Mouse (Mus musculus) small intestine, adult 2 months (tissue): Measurements from ENCODE around the gene St6gal1. TPM values are rescaled to one million over a fixed set of nuclear protein-coding genes. Genes with fewer than 3 reads are reported as not detected.

Experiments
- H3K27ac ChIP-seq: fragments of 200-500 bp; 2 replicates; pipeline ENCODE4 v1.5.1; 2012; ENCODE audit warnings: low read depth, low read length, control low read depth, inconsistent platforms; ENCODE audit not compliant: insufficient read depth
- H3K27me3 ChIP-seq: fragments of 200-500 bp; 2 replicates; pipeline ENCODE4 v1.6.1; 2012; ENCODE audit warnings: mild to moderate bottlenecking, moderate library complexity, low read length, inconsistent platforms; ENCODE audit not compliant: control insufficient read depth, insufficient read depth
- H3K36me3 ChIP-seq: fragments of 200-500 bp; 2 replicates; pipeline ENCODE4 v1.6.1; 2012; ENCODE audit warnings: mild to moderate bottlenecking, low read length, control low read depth, inconsistent platforms; ENCODE audit not compliant: control insufficient read depth, insufficient read depth
- H3K4me1 ChIP-seq: fragments of 200-500 bp; 2 replicates; pipeline ENCODE4 v1.6.1; 2012; ENCODE audit warnings: low read length, inconsistent platforms, mixed read lengths; ENCODE audit not compliant: control insufficient read depth, insufficient read depth, insufficient read length
- H3K4me3 ChIP-seq: fragments of 200-500 bp; 2 replicates; pipeline ENCODE4 v1.5.1; 2012; ENCODE audit warnings: low read depth, mild to moderate bottlenecking, control low read depth, inconsistent platforms, low read length, moderate library complexity
- CTCF ChIP-seq: fragments of 200-500 bp; IDR thresholded peaks from 2 replicates; pipeline ENCODE4 v1.5.1; 2012; ENCODE audit warnings: low read depth, mild to moderate bottlenecking, control low read depth, inconsistent platforms, low read length, moderate library complexity, mixed read lengths; ENCODE audit not compliant: insufficient replicate concordance, insufficient read length; ENCODE audit errors: extremely low read depth
- POLR2A ChIP-seq: fragments of 200-500 bp; IDR thresholded peaks from 2 replicates; pipeline ENCODE4 v1.6.1; 2012; ENCODE audit warnings: low read depth, mild to moderate bottlenecking, control low read depth, inconsistent platforms, low read length, moderate library complexity
- WGBS: fragments of 180-500 bp; shearing (Covaris S2); methylation state at CpG from one replicate; pipeline ENCODE4 v1.1.7; 2018; 5-methylcytosine and 5-hydroxymethylcytosine counted together
- polyA plus RNA-seq: library from polyadenylated mRNA; depleted of rRNA; stranded (reverse); fragments of >200 nt; gene quantifications from 2 replicates; pipeline ENCODE4 v1.2.3, GENCODE M21; 2012

Gene St6gal1
- polyA plus RNA-seq, 1 experiment = 6.4 TPM

GRCm38 (mm10) chr16:23223871-23224469, 570 bp upstream of the St6gal1 start:
- 45% methylated on average over 12 of the region's 12 CpGs for WGBS
- H3K27me3 ChIP-seq = peaks cover 14% of the 10 kb centered on the region; the same call in 1 of the 2 replicates
- H3K4me3 ChIP-seq = no peak overlapping the region
- no peaks in the 10 kb centered on the region for H3K36me3 ChIP-seq
- TF ChIP-seq POLR2A (no peak), CTCF (no peak)
- no peak overlapping the region for H3K27ac ChIP-seq
- peaks cover 2% of the 10 kb centered on the region for H3K4me1 ChIP-seq

- Histone ChIP-seq H3K4me1 (peaks cover 2% of the 10 kb centered on the region), H3K4me3 (peak overlapping the region; percentile 67), H3K27ac (peak overlapping the region; percentile 19; the same call in 1 of the 2 replicates), H3K27me3 (peaks cover 14% of the 10 kb centered on the region; the same call in 1 of the 2 replicates), H3K36me3 (no peaks in the 10 kb centered on the region)
- under 1% methylated on average over 46 of the region's 46 CpGs for WGBS
- no peak for TF ChIP-seq POLR2A
- no peak for TF ChIP-seq CTCF
Observed at GRCm38 (mm10) chr16:23225069-23225721, 655 bp downstream of the St6gal1 start.

GRCm38 (mm10) chr16:23225821-23226600, 1.5 kb downstream of the St6gal1 start:
- under 1% methylated on average over 28 of the region's 28 CpGs for WGBS
- H3K27ac ChIP-seq = peak overlapping the region; percentile 32
- no peaks in the 10 kb centered on the region for H3K36me3 ChIP-seq
- peaks cover 2% of the 10 kb centered on the region for H3K4me1 ChIP-seq
- peaks cover 14% of the 10 kb centered on the region; the same call in 1 of the 2 replicates for H3K27me3 ChIP-seq
- peak overlapping the region; percentile 67 for H3K4me3 ChIP-seq
- TF ChIP-seq CTCF (no peak), POLR2A (0 out of 2 replicates have a peak, but pooled peaks have one; percentile 14)

- no peak overlapping the region for H3K27ac ChIP-seq
- peaks cover 2% of the 10 kb centered on the region for H3K4me1 ChIP-seq
- WGBS = 19% methylated on average over 14 of the region's 14 CpGs
- no peak for TF ChIP-seq CTCF
- no peak for TF ChIP-seq POLR2A
- H3K36me3 ChIP-seq = no peaks in the 10 kb centered on the region
- H3K4me3 ChIP-seq = peak overlapping the region; percentile 67
- H3K27me3 ChIP-seq = peaks cover 14% of the 10 kb centered on the region; the same call in 1 of the 2 replicates
Observed at GRCm38 (mm10) chr16:23226601-23227351, 2.2 kb downstream of the St6gal1 start.

GRCm38 (mm10) chr16:23227851-23228250, 3.3 kb downstream of the St6gal1 start:
- Histone ChIP-seq H3K4me1 (peaks cover 2% of the 10 kb centered on the region), H3K27ac (no peak overlapping the region), H3K36me3 (no peaks in the 10 kb centered on the region), H3K4me3 (no peak overlapping the region), H3K27me3 (peaks cover 14% of the 10 kb centered on the region; the same call in 1 of the 2 replicates)
- WGBS = 67% methylated on average over 6 of the region's 6 CpGs
- TF ChIP-seq POLR2A (no peak), CTCF (no peak)

GRCm38 (mm10) chr16:23228486-23228885, 3.9 kb downstream of the St6gal1 start:
- H3K36me3 ChIP-seq = no peaks in the 10 kb centered on the region
- H3K4me3 ChIP-seq = no peak overlapping the region
- 72% methylated on average over 3 of the region's 3 CpGs for WGBS
- no peak for TF ChIP-seq CTCF
- TF ChIP-seq POLR2A = no peak
- peaks cover 2% of the 10 kb centered on the region for H3K4me1 ChIP-seq
- H3K27ac ChIP-seq = no peak overlapping the region
- peaks cover 14% of the 10 kb centered on the region; the same call in 1 of the 2 replicates for H3K27me3 ChIP-seq
